Mouse (Mus musculus) testis, postnatal 14 days (tissue): ENCODE results near the gene Clcnka.
A peak's percentile ranks its signal among the peaks of the same experiment; 100 is the strongest.

Experiments
- DNase-seq: peaks from one replicate; pipeline ENCODE4 v3.0.0; 2021; ENCODE audit warnings: low spot score

Clcnka gene

GRCm38 (mm10) chr4:141421423-141421822 lies 22.9 kb upstream of the Clcnka start:
- DNase-seq: peak; percentile 42

DNA sequence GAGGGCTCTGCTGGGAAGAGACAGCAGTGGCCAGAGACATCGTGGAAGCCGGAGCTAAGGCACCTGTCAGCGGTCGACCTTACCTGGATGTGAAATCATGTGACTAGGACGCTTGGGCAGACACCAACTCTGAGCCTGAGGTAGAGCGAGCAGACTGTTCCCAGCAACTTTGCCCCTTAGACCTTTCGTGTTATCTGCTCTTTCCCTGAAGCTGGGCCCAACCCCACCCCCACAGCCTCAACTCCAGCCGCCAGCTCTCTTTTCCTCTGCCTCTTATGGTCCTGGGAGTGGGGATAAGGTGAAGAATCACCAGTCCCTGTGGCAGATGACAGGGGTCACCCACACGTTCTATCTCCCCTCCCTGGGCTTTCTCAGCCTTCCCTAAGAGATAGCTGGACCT lies 22.4 kb upstream of the Clcnka start:
- DNase-seq: no peak

GRCm38 (mm10) chr4:141420192-141420829 lies 21.8 kb upstream of the Clcnka start, which contains the start of gene Hspb7:
Hspb7 (plus strand) TSS chr4:141420779.
- DNase-seq: no peak

DNA sequence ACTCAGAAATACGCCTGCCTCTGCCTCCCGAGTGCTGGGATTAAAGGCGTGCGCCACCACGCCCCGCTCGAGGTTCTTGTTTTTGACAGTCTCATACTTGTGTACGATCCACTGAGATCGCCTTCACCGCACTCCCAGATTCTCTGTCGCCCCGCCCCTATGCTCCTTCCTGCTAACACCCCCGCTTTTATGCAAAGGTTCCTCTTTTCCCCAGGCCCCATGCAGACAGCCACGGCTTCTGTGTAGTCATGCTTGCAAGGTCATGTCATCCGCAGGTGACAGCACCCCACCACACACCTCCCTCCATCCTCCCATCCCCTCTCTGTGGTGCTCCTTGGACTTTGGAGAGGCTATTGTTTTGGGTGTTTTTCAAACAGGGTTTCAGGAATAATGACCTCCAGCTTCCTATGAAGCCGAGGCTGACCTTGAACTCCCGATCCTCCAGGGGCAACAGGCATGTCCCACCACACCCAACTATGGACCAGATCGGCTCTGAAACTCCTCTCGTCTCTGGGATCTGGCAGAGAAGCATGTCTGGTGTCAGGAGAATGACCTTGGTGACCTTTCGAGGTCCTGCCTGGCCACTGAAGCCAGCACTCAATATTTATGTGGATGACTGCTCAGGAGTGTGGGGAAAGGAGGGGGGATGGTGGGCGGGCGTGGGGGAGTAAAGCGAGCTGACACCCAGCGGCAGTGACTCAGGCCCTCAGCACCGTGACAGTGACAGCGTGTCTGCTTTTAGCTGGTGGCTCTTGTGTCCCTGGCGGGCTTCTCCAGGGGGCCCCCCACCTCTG lies 21.1 kb upstream of the Clcnka start:
- DNase-seq: no peak

GRCm38 (mm10) chr4:141415924-141416323 lies 17.4 kb upstream of the Clcnka start, which contains the start of gene Clcnkb:
Clcnkb (minus strand) TSS chr4:141416014.
- DNase-seq: no peak

DNA sequence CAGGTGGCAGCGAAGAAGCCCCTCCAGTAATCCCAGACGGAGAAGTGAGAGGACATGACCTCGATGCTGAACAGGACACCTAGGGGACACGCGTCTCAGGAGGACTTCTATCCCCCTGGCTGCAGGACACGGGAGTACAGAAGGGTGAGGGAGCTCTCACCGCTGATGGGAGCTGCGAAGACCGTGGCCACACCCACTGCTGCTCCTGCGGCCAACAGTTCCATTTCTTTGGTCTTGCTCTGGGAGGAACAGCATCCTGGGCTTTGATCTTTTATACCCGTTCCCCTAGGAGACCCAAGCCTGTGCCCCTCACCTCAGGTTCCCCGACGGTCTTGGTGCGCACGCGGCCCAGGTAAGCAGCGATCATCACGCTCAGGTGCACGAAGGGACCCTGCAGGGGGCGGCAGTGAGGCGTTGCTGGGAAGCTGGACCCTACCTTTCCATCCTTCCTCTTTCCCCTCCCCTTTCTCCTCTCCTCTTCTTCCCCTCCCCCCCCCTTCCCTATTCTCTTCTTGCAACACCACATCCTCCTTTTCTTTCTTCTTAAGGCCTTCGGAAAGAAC lies 13.0 kb upstream of the Clcnka start:
- DNase-seq: no peak

GRCm38 (mm10) chr4:141408577-141408976 lies 10.1 kb upstream of the Clcnka start:
- DNase-seq: no peak

- DNase-seq: no peak
Measured at GRCm38 (mm10) chr4:141406516-141407299, 8.2 kb upstream of the Clcnka start.

DNA sequence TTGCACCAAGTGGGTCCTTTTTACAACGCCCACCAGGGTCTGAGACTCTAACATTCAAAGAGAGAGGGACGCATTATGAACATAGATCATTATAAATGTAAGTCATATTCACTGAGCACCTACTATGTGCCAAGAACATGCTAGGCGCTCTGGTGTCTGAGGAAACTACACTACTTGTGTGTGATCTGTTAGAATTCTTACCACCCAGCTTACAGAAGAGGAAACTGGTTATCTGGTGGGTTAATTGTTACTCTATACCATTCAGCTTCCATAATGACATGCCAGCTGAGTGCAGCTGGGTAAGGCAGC lies 6.7 kb upstream of the Clcnka start:
- no peak for DNase-seq

GRCm38 (mm10) chr4:141404518-141405313 lies 6.2 kb upstream of the Clcnka start:
- DNase-seq: peak; percentile 70

GRCm38 (mm10) chr4:141400171-141400570 lies 1.6 kb upstream of the Clcnka start:
- no peak for DNase-seq

DNA sequence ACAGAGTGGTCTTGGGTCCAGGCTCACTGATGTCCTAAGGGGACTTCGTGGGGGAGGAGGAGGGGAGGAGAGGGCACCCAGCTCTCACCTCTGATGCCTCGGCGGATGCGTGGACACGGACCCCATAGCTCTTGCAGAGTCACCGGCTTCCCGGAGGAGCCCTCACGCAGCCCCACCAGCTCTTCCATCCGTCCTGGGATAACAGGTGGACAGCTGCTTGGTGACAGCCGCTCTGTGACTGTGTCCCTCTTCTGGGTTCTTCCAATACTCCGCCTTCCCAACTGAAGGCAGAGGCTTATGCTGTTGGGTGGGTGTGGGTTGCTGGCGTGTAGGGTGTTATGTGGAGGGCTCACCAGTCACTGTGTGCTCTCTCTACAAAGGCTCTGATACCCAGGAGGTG lies 663 bp downstream of the Clcnka start:
- DNase-seq: no peak

DNA sequence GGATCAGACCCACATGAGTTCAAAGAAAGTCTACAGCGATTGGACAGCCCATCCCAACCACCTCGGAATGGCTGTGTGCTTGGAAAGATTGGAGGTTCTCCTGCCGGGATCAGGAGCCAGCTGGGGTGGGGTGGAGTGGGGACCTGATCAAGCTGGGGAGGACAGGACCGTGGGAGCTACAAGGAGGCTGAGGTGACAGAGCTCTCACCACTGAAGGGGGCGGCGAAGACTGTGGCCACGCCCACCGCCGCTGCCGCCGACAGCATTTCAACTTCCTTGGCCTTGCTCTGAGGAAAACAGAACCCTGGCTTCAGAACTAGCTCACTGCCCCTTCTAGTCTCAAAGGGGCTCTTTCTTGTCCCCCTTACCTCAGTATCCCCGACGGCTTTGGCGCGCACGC lies 3.8 kb downstream of the Clcnka start:
- DNase-seq: no peak

DNA sequence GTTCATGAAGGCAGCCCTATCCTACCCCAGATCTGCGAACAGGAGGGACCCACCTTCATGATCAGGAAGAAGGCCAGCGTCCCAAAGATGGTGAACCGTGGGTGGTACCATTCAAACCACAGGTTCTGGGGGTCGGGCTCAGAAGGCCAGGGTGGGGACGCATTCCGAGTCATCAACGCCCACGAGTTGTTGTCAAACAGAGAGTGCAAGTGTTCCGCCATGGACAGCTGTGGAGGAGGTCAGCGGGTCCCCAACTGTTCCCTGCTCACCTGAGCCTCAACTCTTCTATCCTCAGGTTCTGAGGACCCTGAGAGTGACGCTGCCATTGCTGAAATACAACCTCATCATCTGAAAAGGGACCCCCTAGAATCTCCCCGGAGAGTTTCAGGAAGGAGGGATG lies 7.2 kb downstream of the Clcnka start:
- DNase-seq: no peak

GRCm38 (mm10) chr4:141389366-141390150 lies 9.0 kb downstream of the Clcnka start:
- DNase-seq: no peak

DNA sequence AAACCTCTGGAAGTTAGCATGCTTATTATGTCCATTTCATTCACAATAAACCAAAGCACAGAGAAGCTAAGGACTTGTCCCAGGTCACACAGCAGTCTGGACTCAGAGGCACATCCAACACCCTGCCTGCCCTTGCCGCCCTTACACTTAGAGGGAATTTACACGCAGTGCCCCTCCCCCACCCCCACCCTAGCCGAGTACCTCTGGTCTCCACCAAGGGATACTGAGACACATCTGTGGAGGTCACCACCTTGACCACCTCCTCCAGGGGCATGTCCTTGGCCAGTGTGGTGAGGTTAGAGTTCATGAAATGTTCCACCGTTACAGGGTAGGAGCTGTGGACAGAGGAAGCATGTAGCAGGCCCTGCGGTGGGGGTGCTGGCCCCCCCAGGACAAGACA lies 10.6 kb downstream of the Clcnka start:
- no peak for DNase-seq

DNA sequence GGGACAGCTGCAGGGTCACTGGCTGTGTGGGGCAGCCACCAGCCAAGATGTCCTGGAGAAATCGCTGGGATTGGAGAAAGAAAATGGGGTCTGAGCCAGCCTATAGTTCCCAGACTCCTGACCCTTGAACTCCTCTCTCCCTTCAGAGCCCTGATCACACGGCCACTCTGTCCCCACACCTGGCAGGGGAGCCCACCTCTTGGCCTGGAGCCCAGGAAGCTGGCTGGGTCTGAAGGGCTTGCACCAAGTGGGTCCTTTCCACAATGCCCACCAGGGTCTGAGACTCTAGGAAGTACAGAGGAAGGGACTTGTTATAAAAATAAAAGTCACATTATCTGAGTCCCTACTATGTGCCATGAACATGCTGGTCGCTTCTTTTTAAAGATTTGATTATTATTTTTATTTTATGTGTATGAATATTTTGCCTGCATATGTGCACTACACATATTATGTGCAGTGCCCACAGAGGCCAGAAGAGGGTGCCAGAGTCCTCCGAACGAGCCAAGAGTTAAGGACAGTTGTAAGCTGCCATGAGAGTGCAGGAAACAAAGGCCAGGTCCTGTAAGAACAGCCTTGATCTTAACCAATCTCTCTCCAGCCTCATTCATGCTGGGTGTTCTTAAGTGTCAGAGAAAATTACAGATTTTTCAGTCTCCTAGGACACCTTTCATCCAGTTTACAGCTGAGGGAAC lies 11.3 kb downstream of the Clcnka start:
- no peak for DNase-seq

DNA sequence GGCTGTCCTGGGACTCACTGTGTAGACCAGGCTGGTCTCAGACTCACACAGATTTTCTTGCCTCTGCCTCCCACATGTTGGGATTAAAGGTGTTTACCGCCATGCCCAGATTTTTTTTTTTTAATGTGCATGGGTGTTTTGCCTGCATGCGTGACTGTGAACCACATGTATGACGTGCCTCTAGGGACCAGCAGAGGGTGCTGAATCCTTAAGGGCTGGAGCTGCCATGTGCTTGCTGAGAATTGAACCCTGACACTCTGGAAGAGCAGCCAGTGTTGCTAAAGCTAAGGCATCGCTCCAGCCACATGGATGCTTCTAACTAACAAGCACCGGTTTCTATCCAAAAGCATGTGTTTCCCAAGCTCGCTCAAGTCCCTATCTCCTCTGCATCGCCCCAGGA lies 12.4 kb downstream of the Clcnka start:
- DNase-seq: no peak

GRCm38 (mm10) chr4:141385275-141385674 lies 13.2 kb downstream of the Clcnka start:
- peak; percentile 39 for DNase-seq

DNA sequence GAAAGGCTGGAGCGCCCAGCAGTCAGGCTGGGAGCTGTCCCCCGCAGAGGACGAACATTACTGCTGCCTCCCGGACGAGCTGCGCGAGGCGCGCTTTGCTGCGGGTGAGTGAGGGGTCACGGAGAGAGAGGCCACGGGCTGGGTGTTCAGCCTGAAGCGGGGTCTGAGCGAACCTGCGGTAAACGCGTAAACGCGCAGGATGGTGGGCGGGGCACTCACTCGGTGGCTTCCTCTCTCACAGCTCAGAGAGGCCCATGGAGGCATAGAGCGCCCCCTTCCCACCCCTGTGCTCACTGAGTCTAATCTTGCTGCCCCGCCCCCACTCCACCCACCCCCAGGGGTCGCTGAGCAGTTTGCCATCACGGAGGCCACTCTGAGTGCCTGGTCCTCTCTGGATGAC lies 16.1 kb downstream of the Clcnka start:
- no peak for DNase-seq
